Mouse (Mus musculus): ENCODE measurements around the gene Gm16181. TPM values are rescaled to one million over a fixed set of nuclear protein-coding genes. Genes with fewer than 3 reads are reported as not detected.
"Not testable (repeated sequence)": the region's sequence is repeated elsewhere in the genome, so short reads cannot be mapped to it uniquely, and the experiment has no call there.

Gm16181 gene
- polyA plus RNA-seq, 1 experiment from 2014 or later, result not detected

- ATAC-seq (ENCODE audit: low FRiP score, low TSS enrichment) (no peak), DNase-seq (no peak)
- H3K36me3 ChIP-seq (ENCODE audit: control insufficient read depth, insufficient read depth, low read length), result peaks cover 34% of the 10 kb centered on the region
- peak within 1 kb of the TSS; percentile 52; the same call in 1 of the 2 replicates for H3K4me3 ChIP-seq (replicated peaks; ENCODE audit: low read depth, low read length)
- WGBS, result 84% methylated on average over 18 of the region's 18 CpGs
- peak within 1 kb of the TSS; percentile 91 for H3K4me2 ChIP-seq (ENCODE audit: low read length)
- no peak within 1 kb of the TSS for H3K27ac ChIP-seq (replicated peaks; ENCODE audit: low read depth, low read length)
- no peaks in the 10 kb centered on the region for H3K27me3 ChIP-seq (ENCODE audit: control insufficient read depth, insufficient read depth, low read length)
- no peak within 1 kb of the TSS for H3K9ac ChIP-seq (replicated peaks; ENCODE audit: low read length)
- peaks cover 14% of the 10 kb centered on the region; the same call in 1 of the 2 replicates for H3K4me1 ChIP-seq (ENCODE audit: control insufficient read depth, insufficient read depth, low read length)
- H3K9me3 ChIP-seq (ENCODE audit: control insufficient read depth, low read length), result no peaks in the 10 kb centered on the region
Measured at GRCm38 (mm10) chr17:35233114-35233980, 12.7 kb downstream of the Gm16181 start, which contains the start of gene Atp6v1g2. TSS of gene Atp6v1g2 (plus strand) at chr17:35233660.

DNA sequence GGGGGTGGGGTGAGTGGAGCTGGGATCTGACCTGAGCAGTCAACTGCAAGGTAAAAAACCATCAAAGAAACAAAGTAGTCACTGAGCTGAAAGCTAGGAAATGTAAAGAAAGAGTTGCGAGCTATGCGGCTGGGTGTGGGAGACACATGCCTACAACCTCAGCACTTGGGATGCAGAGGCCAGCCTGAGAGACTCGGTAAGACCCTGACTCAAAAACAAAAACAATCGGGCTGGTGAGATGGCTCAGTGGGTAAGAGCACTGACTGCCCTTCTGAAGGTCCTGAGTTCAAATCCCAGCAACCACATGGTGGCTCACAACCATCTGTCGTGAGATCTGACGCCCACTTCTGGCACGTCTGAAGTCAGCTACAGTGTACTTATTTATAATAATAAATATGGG, 13.5 kb downstream of the Gm16181 start:
- not testable (repeated sequence) for H3K27me3 ChIP-seq (ENCODE audit: control insufficient read depth, insufficient read depth, low read length); ATAC-seq (ENCODE audit: low FRiP score, low TSS enrichment); H3K9ac ChIP-seq (replicated peaks; ENCODE audit: low read length); DNase-seq; H3K9me3 ChIP-seq (ENCODE audit: control insufficient read depth, low read length); H3K27ac ChIP-seq (replicated peaks; ENCODE audit: low read depth, low read length)
- peak overlapping the region; percentile 52; the same call in 1 of the 2 replicates for H3K4me3 ChIP-seq (replicated peaks; ENCODE audit: low read depth, low read length)
- peak overlapping the region; percentile 91 for H3K4me2 ChIP-seq (ENCODE audit: low read length)
- H3K4me1 ChIP-seq (ENCODE audit: control insufficient read depth, insufficient read depth, low read length), result peaks cover 14% of the 10 kb centered on the region; the same call in 1 of the 2 replicates
- 89% methylated on average over 7 of the region's 7 CpGs for WGBS
- H3K36me3 ChIP-seq (ENCODE audit: control insufficient read depth, insufficient read depth, low read length), result peaks cover 27% of the 10 kb centered on the region

GRCm38 (mm10) chr17:35234903-35235302, 14.3 kb downstream of the Gm16181 start:
- Histone ChIP-seq H3K27ac (replicated peaks; ENCODE audit: low read depth, low read length) (peak overlapping the region; percentile 88), H3K4me2 (ENCODE audit: low read length) (peak overlapping the region; percentile 91), H3K9me3 (ENCODE audit: control insufficient read depth, low read length) (no peaks in the 10 kb centered on the region), H3K36me3 (ENCODE audit: control insufficient read depth, insufficient read depth, low read length) (peaks cover 18% of the 10 kb centered on the region), H3K27me3 (ENCODE audit: control insufficient read depth, insufficient read depth, low read length) (no peaks in the 10 kb centered on the region), H3K4me3 (replicated peaks; ENCODE audit: low read depth, low read length) (peak overlapping the region; percentile 52), H3K4me1 (ENCODE audit: control insufficient read depth, insufficient read depth, low read length) (peaks cover 14% of the 10 kb centered on the region; the same call in 1 of the 2 replicates), H3K9ac (replicated peaks; ENCODE audit: low read length) (peak overlapping the region; percentile 74)
- peak; percentile 43 for DNase-seq
- ATAC-seq (ENCODE audit: low FRiP score, low TSS enrichment), result no peak
- 6% methylated on average over 31 of the region's 31 CpGs for WGBS

DNA sequence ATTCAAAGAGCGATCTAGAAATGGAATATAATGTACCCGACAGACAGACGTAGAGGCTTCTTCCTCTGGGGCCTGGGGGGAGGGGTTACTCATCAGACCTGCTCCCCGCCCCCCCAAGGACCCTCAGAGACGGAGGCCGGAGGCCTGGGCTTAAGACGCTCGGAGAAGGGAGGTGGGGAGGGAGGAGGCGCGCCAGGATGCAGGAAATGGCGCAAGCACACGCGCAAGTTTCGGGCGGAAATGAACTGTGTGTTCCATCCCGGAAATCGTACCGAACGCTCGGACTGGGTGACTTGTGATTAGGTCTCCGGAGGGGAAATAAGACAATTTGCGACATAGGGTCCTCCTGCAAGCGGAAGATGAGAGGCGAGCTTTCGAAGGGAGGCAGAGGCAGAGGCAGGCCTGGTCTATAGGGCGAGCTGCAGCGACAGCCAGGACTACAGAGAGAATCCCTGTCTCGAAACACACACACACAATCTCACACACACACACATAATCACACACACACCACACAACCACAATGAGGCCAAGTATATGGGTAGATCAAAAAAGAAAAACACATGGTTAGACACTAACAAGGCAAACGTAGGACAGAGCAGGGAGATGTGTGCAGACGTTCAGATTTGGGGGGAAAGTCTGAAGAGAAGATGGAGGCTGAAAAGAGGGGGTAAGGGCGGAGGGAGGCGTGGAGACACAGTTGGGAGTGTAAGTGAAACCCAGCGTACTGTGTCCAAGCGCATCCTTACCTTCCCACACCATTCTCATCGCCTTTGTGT, 15.2 kb downstream of the Gm16181 start, which contains the start of gene Nfkbil1:
TSS of gene Nfkbil1 (minus strand) at position 179 of the 776 bp plus-strand sequence.
- peak; percentile 77 for ATAC-seq (ENCODE audit: low FRiP score, low TSS enrichment)
- H3K4me2 ChIP-seq (ENCODE audit: low read length), result peak within 1 kb of the TSS; percentile 91
- peak within 1 kb of the TSS; percentile 74 for H3K9ac ChIP-seq (replicated peaks; ENCODE audit: low read length)
- WGBS, result under 1% methylated on average over 35 of the region's 35 CpGs
- H3K4me3 ChIP-seq (replicated peaks; ENCODE audit: low read depth, low read length), result peak within 1 kb of the TSS; percentile 52
- peaks cover 20% of the 10 kb centered on the region for H3K4me1 ChIP-seq (ENCODE audit: control insufficient read depth, insufficient read depth, low read length)
- peak; percentile 96 for DNase-seq
- no peaks in the 10 kb centered on the region for H3K9me3 ChIP-seq (ENCODE audit: control insufficient read depth, low read length)
- H3K36me3 ChIP-seq (ENCODE audit: control insufficient read depth, insufficient read depth, low read length), result peaks cover 13% of the 10 kb centered on the region
- H3K27ac ChIP-seq (replicated peaks; ENCODE audit: low read depth, low read length), result peak within 1 kb of the TSS; percentile 88
- H3K27me3 ChIP-seq (ENCODE audit: control insufficient read depth, insufficient read depth, low read length), result no peaks in the 10 kb centered on the region

DNA sequence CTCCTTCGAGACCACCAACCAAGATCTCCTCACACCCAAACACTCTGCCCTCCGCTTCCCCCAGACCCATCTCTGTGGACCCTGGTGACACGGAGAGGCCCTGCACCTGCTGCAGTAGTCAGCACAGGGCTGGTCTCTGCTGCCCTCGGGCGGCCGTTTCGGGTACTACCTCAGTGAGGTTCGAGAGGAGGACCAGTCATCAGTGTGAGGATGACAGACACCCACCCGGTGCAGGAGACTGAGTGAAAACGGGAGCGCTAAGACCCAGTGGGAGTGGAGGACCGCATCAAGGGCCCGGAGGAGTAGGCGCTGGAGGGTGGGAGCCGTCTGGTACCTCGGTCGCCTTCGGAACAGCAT, 15.7 kb downstream of the Gm16181 start:
- Histone ChIP-seq H3K9ac (replicated peaks; ENCODE audit: low read length) (peak overlapping the region; percentile 74), H3K4me3 (replicated peaks; ENCODE audit: low read depth, low read length) (peak overlapping the region; percentile 52), H3K4me2 (ENCODE audit: low read length) (peak overlapping the region; percentile 91), H3K36me3 (ENCODE audit: control insufficient read depth, insufficient read depth, low read length) (peaks cover 7% of the 10 kb centered on the region; the same call in 1 of the 2 replicates), H3K4me1 (ENCODE audit: control insufficient read depth, insufficient read depth, low read length) (peaks cover 22% of the 10 kb centered on the region), H3K9me3 (ENCODE audit: control insufficient read depth, low read length) (no peaks in the 10 kb centered on the region), H3K27ac (replicated peaks; ENCODE audit: low read depth, low read length) (peak overlapping the region; percentile 88), H3K27me3 (ENCODE audit: control insufficient read depth, insufficient read depth, low read length) (no peaks in the 10 kb centered on the region)
- WGBS, result under 1% methylated on average over 18 of the region's 18 CpGs
- peak; percentile 76 for ATAC-seq (ENCODE audit: low FRiP score, low TSS enrichment)
- DNase-seq, result peak; percentile 96

GRCm38 (mm10) chr17:35236996-35237395, 16.4 kb downstream of the Gm16181 start:
- ATAC-seq (ENCODE audit: low FRiP score, low TSS enrichment) (no peak), DNase-seq (no peak)
- Histone ChIP-seq H3K4me3 (replicated peaks; ENCODE audit: low read depth, low read length) (peak overlapping the region; percentile 52), H3K9ac (replicated peaks; ENCODE audit: low read length) (peak overlapping the region; percentile 74), H3K27me3 (ENCODE audit: control insufficient read depth, insufficient read depth, low read length) (no peaks in the 10 kb centered on the region), H3K4me2 (ENCODE audit: low read length) (peak overlapping the region; percentile 91), H3K36me3 (ENCODE audit: control insufficient read depth, insufficient read depth, low read length) (peaks cover 6% of the 10 kb centered on the region; the same call in 1 of the 2 replicates), H3K27ac (replicated peaks; ENCODE audit: low read depth, low read length) (peak overlapping the region; percentile 88), H3K4me1 (ENCODE audit: control insufficient read depth, insufficient read depth, low read length) (peaks cover 22% of the 10 kb centered on the region), H3K9me3 (ENCODE audit: control insufficient read depth, low read length) (no peaks in the 10 kb centered on the region)
- 75% methylated on average over 9 of the region's 9 CpGs for WGBS

- Histone ChIP-seq H3K27ac (replicated peaks; ENCODE audit: low read depth, low read length) (peak overlapping the region; percentile 88; the same call in 1 of the 2 replicates), H3K4me3 (replicated peaks; ENCODE audit: low read depth, low read length) (0 out of 2 replicates have a peak overlapping the region, but pooled peaks have one; percentile 4), H3K36me3 (ENCODE audit: control insufficient read depth, insufficient read depth, low read length) (peaks cover 6% of the 10 kb centered on the region; the same call in 1 of the 2 replicates), H3K27me3 (ENCODE audit: control insufficient read depth, insufficient read depth, low read length) (no peaks in the 10 kb centered on the region), H3K4me2 (ENCODE audit: low read length) (peak overlapping the region; percentile 91), H3K9ac (replicated peaks; ENCODE audit: low read length) (0 out of 2 replicates have a peak overlapping the region, but pooled peaks have one; percentile 12), H3K9me3 (ENCODE audit: control insufficient read depth, low read length) (no peaks in the 10 kb centered on the region), H3K4me1 (ENCODE audit: control insufficient read depth, insufficient read depth, low read length) (peaks cover 22% of the 10 kb centered on the region)
- ATAC-seq (ENCODE audit: low FRiP score, low TSS enrichment), result no peak
- no peak for DNase-seq
- WGBS, result 86% methylated on average over 12 of the region's 12 CpGs
Measured at GRCm38 (mm10) chr17:35237504-35237903, 16.9 kb downstream of the Gm16181 start.

GRCm38 (mm10) chr17:35239700-35240099, 19.1 kb downstream of the Gm16181 start:
- Histone ChIP-seq H3K27me3 (ENCODE audit: control insufficient read depth, insufficient read depth, low read length) (no peaks in the 10 kb centered on the region), H3K9ac (replicated peaks; ENCODE audit: low read length) (no peak overlapping the region)
- ATAC-seq (ENCODE audit: low FRiP score, low TSS enrichment), result no peak

More at GRCm38 (mm10) chr17:35239700-35240099, 19.1 kb downstream of the Gm16181 start:
- Histone ChIP-seq H3K27ac (replicated peaks; ENCODE audit: low read depth, low read length) (no peak overlapping the region), H3K4me2 (ENCODE audit: low read length) (no peak overlapping the region), H3K9me3 (ENCODE audit: control insufficient read depth, low read length) (no peaks in the 10 kb centered on the region), H3K36me3 (ENCODE audit: control insufficient read depth, insufficient read depth, low read length) (peaks cover 19% of the 10 kb centered on the region), H3K4me1 (ENCODE audit: control insufficient read depth, insufficient read depth, low read length) (peaks cover 31% of the 10 kb centered on the region), H3K4me3 (replicated peaks; ENCODE audit: low read depth, low read length) (no peak overlapping the region)
- DNase-seq, result no peak
- WGBS, result 81% methylated on average over 5 of the region's 5 CpGs

Data from midbrain, embryonic 14.5 days (tissue).